Mouse (Mus musculus) CH12.LX (cell line): ENCODE measurements around the gene Armc8. TPM values are rescaled to one million over a fixed set of nuclear protein-coding genes. Genes with fewer than 3 reads are reported as not detected.

ENCODE experiments used
- DNase-seq: peaks from one replicate; pipeline ENCODE4 v3.0.0-alpha.2; 2013; ENCODE audit errors: extremely low read depth
- H3K27ac ChIP-seq: 2 replicates; pipeline ENCODE4 v1.5.1; 2012; ENCODE audit warnings: low read depth, mild to moderate bottlenecking, control low read depth, moderate library complexity; ENCODE audit not compliant: insufficient read depth
- H3K27me3 ChIP-seq: replicated peaks from 2 replicates; pipeline ENCODE3; 2012; ENCODE audit warnings: inconsistent platforms
- H3K36me3 ChIP-seq, 2 experiments: replicated peaks in 1 of 2; 2 replicates each; pipeline versions ENCODE3 to v1.6.1; 2012; ENCODE audit warnings: inconsistent platforms in 1 of 2, low read length in 1 of 2, mild to moderate bottlenecking in 1 of 2, mixed read lengths in 1 of 2, moderate library complexity in 1 of 2; ENCODE audit not compliant: control insufficient read depth in 1 of 2, insufficient read depth in 1 of 2
- H3K4me1 ChIP-seq, 2 experiments: 2 replicates each; pipeline ENCODE4 v1.6.1; 2012; ENCODE audit warnings: inconsistent platforms in 1 of 2, moderate library complexity in 1 of 2; ENCODE audit not compliant: insufficient read depth in 2 of 2, control insufficient read depth in 1 of 2
- H3K4me2 ChIP-seq: 2 replicates; pipeline ENCODE4 v1.6.1; 2012; ENCODE audit warnings: low read depth, mild to moderate bottlenecking, control low read depth; ENCODE audit not compliant: poor library complexity, insufficient read depth, severe bottlenecking
- H3K4me3 ChIP-seq, 3 experiments: fragments of 150-350 bp in 1 of 3; sonication (generic) in 1 of 3; replicated peaks in 1 of 3; 2 replicates each; pipeline versions ENCODE3 to v1.5.1; 2011 to 2012; ENCODE audit warnings: low read depth in 2 of 3, low read length in 2 of 3, mild to moderate bottlenecking in 2 of 3, moderate library complexity in 2 of 3, control low read depth in 1 of 3, improper control_type of control experiment in 1 of 3, inconsistent platforms in 1 of 3, mixed read lengths in 1 of 3; ENCODE audit not compliant: poor library complexity in 1 of 3
- H3K79me2 ChIP-seq: replicated peaks from 2 replicates; pipeline ENCODE4 v1.6.1; 2012; ENCODE audit warnings: mild to moderate bottlenecking, moderate library complexity; ENCODE audit not compliant: control insufficient read depth, poor library complexity, insufficient read depth, severe bottlenecking; ENCODE audit errors: extremely low read depth
- H3K9ac ChIP-seq: 2 replicates; pipeline ENCODE4 v1.6.1; 2012; ENCODE audit warnings: low read depth, mild to moderate bottlenecking, control low read depth, moderate library complexity; ENCODE audit not compliant: insufficient read depth
- H3K9me3 ChIP-seq: replicated peaks from 2 replicates; pipeline ENCODE3; 2012; ENCODE audit warnings: low read length, inconsistent platforms, mixed read lengths
- CHD1 ChIP-seq: IDR thresholded peaks from 2 replicates; pipeline ENCODE4 v1.6.1; 2012; ENCODE audit warnings: low read depth, low read length, improper control_type of control experiment, inconsistent platforms
- CHD2 ChIP-seq: IDR thresholded peaks from 2 replicates; pipeline ENCODE4 v1.6.1; 2011; ENCODE audit warnings: low read length, improper control_type of control experiment
- CTCF ChIP-seq, 2 experiments: IDR thresholded peaks in 1 of 2; conservative IDR thresholded peaks in 1 of 2; 2 replicates each; pipeline ENCODE4 v1.5.1; 2011 to 2012; ENCODE audit warnings: low read depth in 2 of 2, low read length in 2 of 2, improper control_type of control experiment in 1 of 2, inconsistent platforms in 1 of 2, mild to moderate bottlenecking in 1 of 2, moderate library complexity in 1 of 2
- ETS1 ChIP-seq: conservative IDR thresholded peaks from 2 replicates; pipeline ENCODE4 v1.6.1; 2012; ENCODE audit warnings: low read depth, mild to moderate bottlenecking, inconsistent platforms, low read length, improper control_type of control experiment, moderate library complexity
- GABPA ChIP-seq: IDR thresholded peaks from 2 replicates; pipeline ENCODE4 v1.6.1; 2012; ENCODE audit warnings: low read depth, low read length, improper control_type of control experiment, inconsistent platforms; ENCODE audit not compliant: insufficient replicate concordance
- HCFC1 ChIP-seq: IDR thresholded peaks from 2 replicates; pipeline ENCODE4 v1.6.1; 2012; ENCODE audit warnings: low read depth, mild to moderate bottlenecking, inconsistent platforms, low read length, improper control_type of control experiment
- IRF4 ChIP-seq: IDR thresholded peaks from 2 replicates; pipeline ENCODE4 v1.6.1; 2014; ENCODE audit warnings: low read depth, mild to moderate bottlenecking, inconsistent platforms, low read length, improper control_type of control experiment
- JUN ChIP-seq: IDR thresholded peaks from 2 replicates; pipeline ENCODE4 v1.6.1; 2011; ENCODE audit warnings: low read depth, mild to moderate bottlenecking, low read length, improper control_type of control experiment, moderate library complexity; ENCODE audit not compliant: insufficient read depth
- JUND ChIP-seq: conservative IDR thresholded peaks from 2 replicates; pipeline ENCODE4 v1.6.1; 2011; ENCODE audit warnings: low read depth, low read length, improper control_type of control experiment
- MAX ChIP-seq: IDR thresholded peaks from 2 replicates; pipeline ENCODE4 v1.6.1; 2011; ENCODE audit warnings: low read length, improper control_type of control experiment
- MEF2A ChIP-seq: IDR thresholded peaks from 2 replicates; pipeline ENCODE4 v1.6.1; 2014; ENCODE audit warnings: low read depth, mild to moderate bottlenecking, inconsistent platforms, low read length, improper control_type of control experiment, borderline replicate concordance
- MXI1 ChIP-seq: IDR thresholded peaks from 2 replicates; pipeline ENCODE4 v1.6.1; 2011; ENCODE audit warnings: mild to moderate bottlenecking, low read depth, low read length, improper control_type of control experiment
- NELFE ChIP-seq: IDR thresholded peaks from 2 replicates; pipeline ENCODE4 v1.6.1; 2011; ENCODE audit warnings: low read depth, low read length, improper control_type of control experiment
- NRF1 ChIP-seq: IDR thresholded peaks from 2 replicates; pipeline ENCODE4 v1.6.1; 2014; ENCODE audit warnings: low read depth, mild to moderate bottlenecking, inconsistent platforms, low read length, improper control_type of control experiment, moderate library complexity
- PAX5 ChIP-seq: IDR thresholded peaks from 2 replicates; pipeline ENCODE4 v1.6.1; 2012; ENCODE audit warnings: low read length, inconsistent platforms, mixed read lengths
- POLR2AphosphoS2 ChIP-seq: IDR thresholded peaks from 2 replicates; pipeline ENCODE4 v1.6.1; 2011; ENCODE audit warnings: low read depth, low read length, improper control_type of control experiment
- RAD21 ChIP-seq: IDR thresholded peaks from 2 replicates; pipeline ENCODE4 v1.6.1; 2011; ENCODE audit warnings: low read depth, mild to moderate bottlenecking, low read length, improper control_type of control experiment, moderate library complexity
- RCOR1 ChIP-seq: conservative IDR thresholded peaks from 2 replicates; pipeline ENCODE4 v1.6.1; 2012; ENCODE audit warnings: low read depth, mild to moderate bottlenecking, inconsistent platforms, low read length, improper control_type of control experiment
- SMC3 ChIP-seq: IDR thresholded peaks from 2 replicates; pipeline ENCODE4 v1.6.1; 2011; ENCODE audit warnings: low read depth, low read length, improper control_type of control experiment
- TBP ChIP-seq: conservative IDR thresholded peaks from 2 replicates; pipeline ENCODE4 v1.6.1; 2011; ENCODE audit warnings: low read depth, low read length, improper control_type of control experiment
- UBTF ChIP-seq: IDR thresholded peaks from 2 replicates; pipeline ENCODE4 v1.6.1; 2012; ENCODE audit warnings: low read depth, mild to moderate bottlenecking, inconsistent platforms, low read length, improper control_type of control experiment, moderate library complexity
- USF1 ChIP-seq: IDR thresholded peaks from 2 replicates; pipeline ENCODE4 v1.6.1; 2014; ENCODE audit warnings: low read depth, mild to moderate bottlenecking, inconsistent platforms, low read length, improper control_type of control experiment
- USF2 ChIP-seq: conservative IDR thresholded peaks from 2 replicates; pipeline ENCODE4 v1.6.1; 2011; ENCODE audit warnings: low read depth, low read length, improper control_type of control experiment
- ZKSCAN1 ChIP-seq: IDR thresholded peaks from 2 replicates; pipeline ENCODE4 v1.6.1; 2012; ENCODE audit warnings: low read depth, inconsistent platforms, low read length, improper control_type of control experiment, borderline replicate concordance
- ZNF384 ChIP-seq: IDR thresholded peaks from 2 replicates; pipeline ENCODE4 v1.6.1; 2012; ENCODE audit warnings: low read depth, low read length, improper control_type of control experiment, inconsistent platforms
- dilution Hi-C: fragments of 300-500 bp; cut with MboI; formaldehyde crosslinking; loops from 2 replicates; pipeline ENCODE4 v1.14.3; 2020; ENCODE audit warnings: low sequenced_read_pairs; ENCODE audit not compliant: extremely low pct_unique_long_range_greater_than_20kb, extremely low pct_ligation_motif_present
- in situ Hi-C: fragments of 300-500 bp; cut with MboI; formaldehyde crosslinking; loops from 3 replicates; pipeline ENCODE4 v1.14.3; 2019; ENCODE audit warnings: low sequenced_read_pairs, low pct_ligation_motif_present, low pct_unique_long_range_greater_than_20kb, mixed read lengths
- polyA plus RNA-seq: library from polyadenylated mRNA; unstranded; fragments of >175 nt; gene quantifications from 2 replicates; pipeline ENCODE4 v1.2.1, GENCODE M21; 2012; ENCODE audit warnings: low read depth; ENCODE audit not compliant: insufficient read length
- total RNA-seq, 2 experiments: library from RNA; depleted of rRNA; stranded (reverse); fragments of 300-350 nt in 1 of 2; fragments of >200 nt in 1 of 2; gene quantifications; 2 replicates each; pipeline ENCODE4 v1.2.3; 2012 to 2014

Armc8 gene
- total and polyA plus RNA-seq, 3 experiments = 9.3 to 16.9 (median 15.3) TPM

- H3K9me3 ChIP-seq = no peaks in the 10 kb centered on the region
- no peak overlapping the region for H3K4me2 ChIP-seq
- peaks cover 0 to 5% of the 10 kb centered on the region in 2 experiments for H3K36me3 ChIP-seq
- no peak for DNase-seq
- no peaks in the 10 kb centered on the region for H3K27me3 ChIP-seq
- TF ChIP-seq ZKSCAN1 (no peak), JUN (no peak), MAX (no peak), NRF1 (no peak), PAX5 (no peak), POLR2AphosphoS2 (no peak), TBP (no peak), JUND (no peak), IRF4 (no peak), UBTF (no peak), USF2 (no peak), MXI1 (no peak), RCOR1 (no peak), GABPA (no peak), NELFE (no peak), ETS1 (no peak), USF1 (no peak), SMC3 (no peak), RAD21 (no peak)
- dilution Hi-C loops (no loop called here), in situ Hi-C loops (no loop called here)
- H3K9ac ChIP-seq = no peak overlapping the region
- no peak overlapping the region for H3K4me3 ChIP-seq
- H3K79me2 ChIP-seq = peaks cover 28% of the 10 kb centered on the region; the same call in 1 of the 2 replicates
- H3K4me1 ChIP-seq = peaks cover 0 to 14% of the 10 kb centered on the region in 2 experiments; a peak in 2 of 4 replicates
- no peak overlapping the region for H3K27ac ChIP-seq
Observed at GRCm38 (mm10) chr9:99557580-99558300, 11.0 kb downstream of the Armc8 start.

- TF ChIP-seq CTCF (conservative IDR thresholded peaks at IDR 0.05 in 1 of 2, IDR thresholded peaks at IDR 0.05 in 1 of 2; ENCODE audit: low read depth in 2 of 2, low read length in 2 of 2) (no peak), USF2 (no peak), CHD2 (no peak), GABPA (no peak), HCFC1 (no peak), CHD1 (no peak), ETS1 (no peak), MEF2A (no peak), PAX5 (no peak), ZKSCAN1 (no peak), ZNF384 (no peak)
- TF ChIP-seq, all 38 proteins: peak for 0
- Histone ChIP-seq H3K9ac (no peak overlapping the region), H3K4me2 (no peak overlapping the region), H3K27ac (no peak overlapping the region), H3K27me3 (no peaks in the 10 kb centered on the region), H3K4me3 (no peak overlapping the region), H3K36me3 (peaks cover 0 to 10% of the 10 kb centered on the region in 2 experiments), H3K79me2 (peaks cover 18% of the 10 kb centered on the region; the same call in 1 of the 2 replicates), H3K9me3 (no peaks in the 10 kb centered on the region), H3K4me1 (peaks cover 0 to 8% of the 10 kb centered on the region in 2 experiments; a peak in 2 of 4 replicates)
- in situ Hi-C loops = no loop called here
- dilution Hi-C loops = no loop called here
- no peak for DNase-seq
Observed at GRCm38 (mm10) chr9:99555253-99555652, 13.4 kb downstream of the Armc8 start.
